In genomic region chr6:107566944-107567634, GRCm38 (mm10) we compare ENCODE assay signal across 17 mouse cellular contexts. TPM values are rescaled to one million over a fixed set of nuclear protein-coding genes. Genes with fewer than 3 reads are reported as not detected.
DNase-seq lines count a peak whose midpoint lies in the region; ATAC-seq lines count a peak whose summit lies in the region.
"Had no signal": no experiment of that assay in that cellular context is flagged by ENCODE, and none has a peak within 500 bp of the region (broad histone marks: within the 10 kb centered on the region; RNA-seq: fewer than 3 reads in every experiment).

No protein-coding gene starts in this region.

- H3K4me3 ChIP-seq in lung, embryonic 16.5 days (ENCODE audit: low read length), result no peak overlapping the region
- H3K4me3 ChIP-seq: embryonic facial prominence, embryonic 10.5 days; heart, embryonic 15.5 days; hindbrain, embryonic 13.5 days had no signal

- H3K36me3 ChIP-seq in lung, embryonic 16.5 days (ENCODE audit: control insufficient read depth, insufficient read depth, low read length), result no peaks in the 10 kb centered on the region
- H3K36me3 ChIP-seq: heart, embryonic 15.5 days had no signal

- peak; percentile 88 for ATAC-seq in lung, embryonic 16.5 days (ENCODE audit: low read depth)
- no peak for ATAC-seq in monocyte, adult 5-6 weeks (replicated peaks; ENCODE audit: insufficient number of reproducible peaks, low FRiP score, low TSS enrichment, poor library complexity, severe bottlenecking)
- ATAC-seq: intestine, postnatal 0 days had no signal

- H3K9ac ChIP-seq in lung, embryonic 16.5 days (ENCODE audit: low read length), result no peak overlapping the region
- H3K9ac ChIP-seq: heart, embryonic 15.5 days; hindbrain, embryonic 13.5 days had no signal

- DNase-seq in adrenal gland, adult 2 months, result peak; percentile 39
- DNase-seq in adrenal gland, postnatal 10 days, result peak; percentile 15
- DNase-seq in cerebellum, adult 8-10 months, result peak; percentile 77
- DNase-seq in Muller cell, postnatal 12 days (ENCODE audit: inconsistent ontology term), result no peak
- no peak for DNase-seq in kidney, postnatal 10 days
- DNase-seq: right cerebral cortex, postnatal 25 days; thymus, adult 18-20 months had no signal

- 42% methylated on average over 12 of the region's 12 CpGs for WGBS in lung, embryonic 16.5 days

- H3K4me1 ChIP-seq in lung, embryonic 16.5 days (replicated peaks; ENCODE audit: control insufficient read depth, insufficient read depth, low read length), result no peaks in the 10 kb centered on the region
- H3K4me1 ChIP-seq: embryonic facial prominence, embryonic 10.5 days; heart, embryonic 15.5 days; hindbrain, embryonic 13.5 days had no signal

- 0 out of 2 replicates have a peak, but pooled peaks cover 2% of the 10 kb centered on the region for H3K9me3 ChIP-seq in lung, embryonic 16.5 days (ENCODE audit: control insufficient read depth, low read length)
- H3K9me3 ChIP-seq: embryonic facial prominence, embryonic 10.5 days; heart, embryonic 15.5 days; hindbrain, embryonic 13.5 days had no signal

- no peak overlapping the region for H3K4me2 ChIP-seq in lung, embryonic 16.5 days (ENCODE audit: low read depth, low read length)
- H3K4me2 ChIP-seq: heart, embryonic 15.5 days; hindbrain, embryonic 13.5 days; liver, embryonic 11.5 days had no signal

- H3K27me3 ChIP-seq in lung, embryonic 16.5 days (ENCODE audit: control insufficient read depth, insufficient read depth, low read depth, low read length), result no peaks in the 10 kb centered on the region
- H3K27me3 ChIP-seq: heart, embryonic 15.5 days; hindbrain, embryonic 13.5 days had no signal

- H3K27ac ChIP-seq in lung, embryonic 16.5 days (ENCODE audit: low read length), result peak overlapping the region; percentile 32
- H3K27ac ChIP-seq: embryonic facial prominence, embryonic 10.5 days; heart, embryonic 15.5 days; hindbrain, embryonic 13.5 days had no signal

RNA-seq across cellular contexts. Expression of gene Lrrn1, which starts 37.5 kb away (rescaled TPM):
- 10 to 100 TPM; 16.0 to 68.7 TPM for total RNA-seq in adrenal gland, adult 2 months (2021)
- polyA plus RNA-seq in adrenal gland, adult 2 months (2012; rRNA removed), result 108 and 145 TPM in 2 replicates
- total RNA-seq in adrenal gland, postnatal 10 days (2021), result 10 to 100 TPM; 18.5 to 26.5 TPM
- polyA plus RNA-seq in lung, embryonic 16.5 days (2015; fragmentation: Nextera tagmentation; extraction: Ambion mirVana), result 10.4 and 10.9 TPM in 2 replicates
- total RNA-seq in monocyte, adult 5-6 weeks (2017), result 0.57 TPM in 1 of 3 replicates, not detected in the others
- total RNA-seq: CH12.LX; megakaryocyte-erythroid progenitor cell, adult 5-6 weeks; neutrophil, adult 5-6 weeks had no signal

Comparison
In these comparisons a context has a peak if more than half of its experiments do, and no peak if none do; other contexts are left out.
1. DNase-seq: peak in adrenal gland, adult 2 months (single experiment), adrenal gland, postnatal 10 days (single experiment) and cerebellum, adult 8-10 months (single experiment); none in Muller cell, postnatal 12 days (single experiment) and kidney, postnatal 10 days (single experiment).
2. RNA of gene Lrrn1, which starts 37.5 kb away (total RNA-seq): 16.0 to 68.7 TPM in adrenal gland, adult 2 months and 18.5 to 26.5 TPM in adrenal gland, postnatal 10 days; 0.57 TPM in monocyte, adult 5-6 weeks; every median in the first group is over 10 times any median in the second.